Mouse (Mus musculus): ENCODE measurements at regions not wholly inside any gene's neighbourhood (a gene's known extent, or its start where the extent isn't known, plus 50 kb on each side); places are given as distances from the start of the nearest gene placed in this dataset.
A peak's percentile ranks its signal among the peaks of the same experiment; 100 is the strongest.

DNA sequence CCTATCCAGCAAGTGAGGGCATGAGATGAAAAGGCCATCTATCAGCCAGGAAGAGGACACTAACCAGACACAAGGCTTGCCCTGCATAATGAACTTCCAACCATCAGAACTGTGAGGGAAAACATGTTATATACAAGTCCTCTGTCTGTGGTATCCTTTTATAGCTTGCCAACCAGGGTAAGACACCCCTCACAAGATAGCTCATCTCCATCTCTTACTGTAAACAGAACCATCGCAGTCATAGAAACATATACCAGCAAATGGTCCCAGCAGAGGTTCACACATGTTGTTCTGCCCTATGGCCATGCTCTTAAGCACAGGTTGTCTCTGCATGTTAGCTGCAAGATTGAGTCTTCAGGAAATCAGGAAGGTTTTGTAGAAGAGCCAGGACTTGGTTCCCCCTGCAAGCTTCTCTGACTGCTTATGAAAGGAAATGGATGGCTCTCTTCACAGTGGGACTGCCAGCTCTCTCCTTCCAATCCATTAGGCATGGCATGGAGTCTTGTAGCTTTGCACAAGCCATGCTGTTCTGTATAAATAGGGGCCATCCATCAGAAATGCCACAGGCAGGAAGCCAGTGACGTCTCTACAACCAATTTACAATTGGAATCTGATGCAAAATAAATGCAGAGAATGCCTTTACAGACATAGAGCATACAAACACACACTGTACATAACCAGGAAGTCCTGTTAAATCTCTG is 1514.0 kb upstream of the Lrrc6 start:
- DNase-seq (ENCODE audit: low spot score in 2 of 2): peak in 1 of 2 experiments; percentile 19

DNA sequence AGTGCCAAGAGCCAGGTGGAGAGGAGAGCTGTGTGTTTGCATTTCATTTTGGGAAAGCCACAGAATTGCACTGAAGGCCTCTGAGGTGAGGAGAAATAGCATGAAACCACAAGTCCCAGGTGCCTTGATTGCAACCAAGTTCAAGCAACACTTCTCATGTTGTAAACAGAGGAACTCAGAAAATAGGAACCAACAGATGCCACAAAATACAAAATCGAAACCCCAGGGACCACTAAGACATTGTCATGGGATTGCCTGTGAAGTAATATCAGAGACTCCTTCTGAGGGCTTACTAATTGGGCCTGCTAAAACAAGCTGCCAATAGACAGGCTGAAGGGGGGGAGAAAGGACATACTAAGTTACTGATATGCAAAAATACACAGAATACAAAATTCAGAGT is 1510.5 kb upstream of the Lrrc6 start:
- DNase-seq (ENCODE audit: low spot score in 2 of 2): no peak

DNA sequence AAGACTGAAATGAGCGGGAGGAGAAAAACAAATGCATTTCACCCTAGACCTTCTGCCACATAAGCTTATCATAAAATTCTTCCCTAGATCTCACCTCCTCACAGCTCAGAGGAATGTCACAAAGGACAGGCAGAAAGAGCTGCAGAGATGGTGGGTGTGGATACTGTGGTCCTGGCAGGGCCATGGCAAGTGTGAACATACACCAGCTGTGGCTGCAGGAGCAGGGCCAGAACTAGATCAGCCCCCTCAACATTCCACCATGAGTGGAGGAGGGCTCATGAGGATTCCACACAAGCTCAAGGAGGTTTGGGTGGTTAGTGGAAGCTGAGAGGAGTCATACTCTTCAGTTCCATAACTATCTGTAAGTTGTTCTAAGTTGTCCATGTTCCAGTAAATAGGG is 1509.5 kb upstream of the Lrrc6 start:
- no peak for DNase-seq (ENCODE audit: low spot score in 2 of 2)

DNA sequence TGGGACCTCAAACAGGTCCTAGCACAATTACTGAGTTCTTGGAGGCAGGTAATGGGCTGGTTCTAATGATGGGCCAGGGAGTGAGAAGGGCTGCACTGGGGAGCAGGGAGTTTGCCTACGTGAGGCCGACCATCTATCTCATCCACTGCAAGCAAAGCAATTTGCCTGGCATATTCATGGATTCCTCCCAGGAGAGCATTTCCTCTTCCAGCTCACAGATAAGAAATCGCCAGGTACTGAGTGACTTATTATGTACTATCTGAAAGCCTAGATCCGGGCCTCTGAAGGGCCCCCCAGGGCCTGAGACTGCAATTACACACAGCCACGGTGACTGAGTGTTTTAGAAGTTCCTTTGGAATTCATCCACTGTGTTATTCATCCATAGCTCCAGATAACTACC is 1504.1 kb upstream of the Lrrc6 start:
- no peak for DNase-seq (ENCODE audit: low spot score in 2 of 2)

DNA sequence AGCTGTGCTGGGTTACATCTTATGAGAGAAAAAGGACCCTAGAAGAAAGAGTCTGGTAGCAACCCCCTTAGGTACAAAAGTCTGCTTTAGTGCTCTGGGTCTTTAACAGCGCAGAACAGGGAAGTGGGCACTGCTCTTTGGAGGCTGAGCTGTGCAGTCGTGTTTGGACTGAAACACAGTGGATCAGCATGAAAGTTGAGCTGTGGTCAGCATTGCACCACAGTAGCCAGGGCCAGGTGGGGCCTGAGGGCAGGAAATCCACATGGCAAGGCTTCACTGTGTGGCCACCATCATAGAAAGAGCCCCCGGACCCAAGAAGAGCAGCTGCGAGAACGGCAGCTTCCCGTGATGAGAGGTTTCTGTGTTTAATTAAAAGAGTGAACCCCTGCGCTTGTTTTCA is 1495.8 kb upstream of the Lrrc6 start:
- DNase-seq (ENCODE audit: low spot score in 2 of 2): no peak

DNA sequence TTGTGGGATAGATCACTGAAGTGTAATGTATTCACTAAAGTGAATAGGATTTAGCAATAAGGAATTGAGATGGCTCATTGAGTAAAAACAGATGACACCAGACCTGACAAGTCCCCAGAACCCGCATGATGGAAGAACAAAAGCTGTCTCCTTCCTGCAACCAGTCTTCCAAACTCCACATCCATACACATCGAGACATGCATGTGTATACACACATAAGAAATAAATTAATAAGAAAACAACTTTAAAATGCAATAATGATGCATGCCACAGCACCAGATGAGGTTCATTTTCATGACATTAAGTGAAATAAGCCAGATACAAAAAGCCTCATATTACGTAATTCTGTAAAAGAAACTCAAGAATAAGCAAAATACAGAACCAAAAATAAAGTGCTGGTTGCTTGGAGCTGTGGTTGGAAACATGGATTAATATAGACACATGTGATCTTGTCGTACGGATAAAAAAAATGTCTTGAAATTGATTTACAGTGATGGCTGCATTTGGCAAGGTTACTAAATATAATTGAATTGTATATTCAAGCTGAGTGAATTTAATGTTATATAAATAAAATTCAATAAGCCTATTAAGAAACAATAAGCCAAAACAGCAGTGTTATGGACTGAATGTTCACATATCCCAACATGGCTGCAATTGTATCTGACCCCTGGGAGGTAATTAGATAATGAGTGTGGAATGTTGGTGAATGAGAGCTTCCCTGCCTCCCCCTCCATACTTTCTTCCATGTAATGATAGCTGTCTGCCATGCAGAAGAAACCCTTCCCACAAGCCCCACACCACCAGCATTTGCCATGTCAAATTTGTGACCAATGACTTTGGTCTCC is 1488.9 kb upstream of the Lrrc6 start:
- no peak for DNase-seq (ENCODE audit: low spot score in 2 of 2)

DNA sequence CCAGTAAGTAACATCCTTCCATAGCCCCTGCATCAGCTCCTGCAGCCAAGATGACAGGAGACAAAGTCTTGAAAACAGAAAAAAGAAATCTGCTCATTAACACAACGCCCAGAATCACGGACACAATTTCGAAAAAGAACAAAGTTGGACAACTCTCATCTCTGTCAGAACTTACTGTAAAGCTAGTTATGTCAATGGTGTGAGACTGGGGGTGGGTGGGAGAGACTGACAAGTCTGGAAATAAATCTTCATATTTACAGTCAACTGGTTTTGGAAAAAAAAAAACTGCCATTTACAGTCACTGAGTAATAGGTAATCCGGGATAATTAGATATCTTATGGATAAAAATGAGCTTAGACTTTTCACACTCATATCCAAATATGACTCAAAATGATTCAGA is 1487.2 kb upstream of the Lrrc6 start:
- no peak for DNase-seq (ENCODE audit: low spot score in 2 of 2)

DNA sequence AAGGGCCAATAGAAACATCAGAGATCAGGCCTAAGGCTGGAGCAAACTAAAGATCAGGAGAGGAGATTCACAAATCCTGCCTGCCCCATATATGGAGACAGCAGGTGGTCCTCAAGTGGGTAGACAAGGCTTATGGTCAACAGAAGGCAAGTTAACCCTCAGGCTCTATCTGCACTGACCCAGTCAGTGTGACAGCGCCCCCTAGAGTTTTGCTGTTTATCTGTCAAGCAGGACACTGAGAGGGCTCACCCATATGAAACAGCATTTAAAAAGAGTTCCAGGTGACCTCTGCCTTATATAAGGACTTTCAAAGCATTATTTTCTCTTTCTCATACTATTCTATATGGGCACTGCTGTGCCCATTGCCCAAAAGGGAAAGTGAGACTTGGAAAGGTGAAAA is 1482.5 kb upstream of the Lrrc6 start:
- DNase-seq (ENCODE audit: low spot score in 2 of 2): no peak

DNA sequence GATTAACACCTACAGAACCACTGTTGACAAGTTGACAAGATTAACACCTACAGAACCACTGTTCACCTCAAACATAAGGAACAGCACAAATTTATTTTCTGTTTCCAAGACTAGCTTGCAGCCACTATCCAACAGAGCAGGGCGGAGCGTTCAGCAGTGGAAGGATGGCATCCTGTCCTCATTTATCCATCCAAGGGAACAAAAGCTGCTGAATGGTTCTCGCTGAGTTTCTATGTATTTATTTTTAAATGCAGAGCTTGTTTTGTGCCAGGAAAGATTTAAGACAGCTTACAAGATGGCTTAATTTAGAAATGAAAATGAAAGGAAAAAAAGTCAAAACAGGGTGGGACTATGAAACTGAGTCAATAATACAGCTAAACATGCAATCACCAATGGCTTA is 1481.2 kb upstream of the Lrrc6 start:
- DNase-seq (ENCODE audit: low spot score in 2 of 2): no peak

DNA sequence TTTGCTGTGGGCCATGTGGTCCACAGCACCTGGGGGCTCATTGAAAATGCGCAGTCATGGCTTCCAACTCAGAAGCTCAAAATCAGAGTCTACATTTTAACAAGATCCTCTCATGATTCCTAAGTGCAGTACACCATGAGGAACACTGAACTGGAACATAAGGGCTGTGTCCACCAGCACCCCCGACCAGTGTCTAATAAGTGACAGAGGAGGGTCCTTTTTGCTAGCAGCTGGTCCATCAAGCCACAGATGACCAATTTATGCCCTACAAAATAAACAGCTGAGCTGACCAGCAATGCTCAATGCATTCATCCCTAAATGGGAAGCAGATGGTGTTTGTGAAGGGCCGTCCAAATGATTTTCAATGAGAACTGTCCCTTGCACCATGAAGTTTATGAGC is 1478.7 kb upstream of the Lrrc6 start:
- no peak for DNase-seq (ENCODE audit: low spot score in 2 of 2)

DNA sequence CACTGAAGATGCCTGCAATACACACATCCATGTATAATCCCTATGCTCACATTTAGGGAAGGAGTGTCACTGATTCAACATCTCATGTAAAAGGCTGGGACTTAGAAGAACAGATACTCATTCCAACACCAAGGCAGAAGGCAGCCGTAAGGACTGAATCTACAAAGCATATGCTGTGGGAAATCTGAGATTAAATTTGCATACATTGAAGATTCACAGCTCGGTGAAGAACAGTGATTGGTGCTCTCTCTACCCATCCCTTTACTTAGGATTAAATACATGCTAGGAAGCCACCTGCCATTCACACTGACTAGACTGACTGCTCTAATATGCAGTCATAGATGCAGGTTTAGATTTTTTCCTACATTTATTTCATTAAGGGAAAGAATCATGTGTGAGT is 1476.5 kb upstream of the Lrrc6 start:
- no peak for DNase-seq (ENCODE audit: low spot score in 2 of 2)

DNA sequence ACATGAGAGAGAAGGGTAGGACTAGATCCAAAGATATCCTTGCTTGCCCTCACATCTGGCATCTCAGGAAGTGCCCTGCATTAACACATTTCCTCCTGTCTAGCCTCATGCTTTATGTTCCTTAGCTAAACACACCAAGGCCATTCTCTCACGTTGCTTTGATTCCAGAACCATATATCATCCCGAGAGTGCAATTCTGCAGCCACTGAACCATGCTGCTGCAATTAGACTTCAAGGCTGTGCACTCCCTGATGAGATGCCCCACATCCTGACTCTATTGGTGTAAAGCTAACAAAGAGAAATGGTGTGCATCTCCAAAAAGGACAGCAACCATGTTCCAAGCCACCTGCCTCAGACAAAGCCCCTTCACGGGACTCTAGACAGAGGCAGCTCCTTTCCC is 1471.3 kb upstream of the Lrrc6 start:
- DNase-seq (ENCODE audit: low spot score in 2 of 2): no peak

DNA sequence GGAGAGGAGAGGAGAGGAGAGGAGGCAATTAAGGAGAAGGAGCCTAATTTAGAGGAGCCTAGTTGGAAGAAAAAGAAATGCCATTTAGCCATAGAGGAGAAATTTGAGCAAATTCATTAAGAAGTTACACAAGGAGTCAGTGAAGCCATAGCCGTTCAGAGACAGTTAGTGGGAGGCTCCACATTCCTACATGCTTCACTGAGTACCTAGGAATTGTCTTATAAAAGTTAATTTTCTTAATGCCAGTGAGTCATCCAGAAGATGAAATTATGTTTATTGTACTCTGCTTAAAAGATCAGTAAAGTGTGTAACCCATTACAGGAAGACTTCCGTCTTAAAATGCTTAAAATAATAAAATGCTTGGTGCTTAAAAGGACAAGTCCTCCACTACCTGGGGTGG is 1453.5 kb upstream of the Lrrc6 start:
- no peak for DNase-seq (ENCODE audit: low spot score in 2 of 2)

DNA sequence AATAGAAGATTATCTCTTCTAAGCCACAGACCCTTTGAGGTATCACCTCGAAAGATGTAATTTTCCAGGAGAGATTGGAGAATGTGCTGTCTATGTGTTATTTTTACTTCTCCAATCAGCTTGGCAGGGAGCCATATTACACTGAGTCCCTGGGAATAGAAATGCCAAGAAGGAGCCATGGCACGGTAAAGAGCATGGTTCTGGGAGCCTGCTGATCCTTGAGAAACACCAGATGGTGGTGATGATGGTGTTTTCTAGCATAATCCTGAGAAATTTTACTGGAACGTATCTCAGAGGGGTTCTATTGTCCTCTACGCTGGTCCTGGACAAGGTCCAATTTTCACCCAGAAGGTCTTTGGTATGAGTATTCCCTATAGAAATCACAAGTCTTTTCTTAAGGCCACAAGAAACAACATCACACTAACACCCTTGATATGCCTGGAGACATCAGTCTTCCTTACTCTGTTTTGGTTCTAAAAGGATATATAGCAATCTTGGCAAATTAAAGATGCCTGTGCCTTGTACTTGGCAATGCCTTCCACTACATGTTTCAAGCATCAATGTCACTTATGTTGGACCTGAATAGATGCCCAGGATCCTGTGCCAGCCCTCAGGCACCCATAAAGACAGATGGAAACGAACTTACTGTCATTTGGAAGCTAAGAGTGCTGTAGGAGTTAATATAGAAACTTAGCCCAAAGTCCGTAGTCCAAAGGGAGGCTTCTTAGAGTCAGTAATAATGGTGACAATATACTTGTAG is 1449.8 kb upstream of the Lrrc6 start:
- no peak for DNase-seq (ENCODE audit: low spot score in 2 of 2)

DNA sequence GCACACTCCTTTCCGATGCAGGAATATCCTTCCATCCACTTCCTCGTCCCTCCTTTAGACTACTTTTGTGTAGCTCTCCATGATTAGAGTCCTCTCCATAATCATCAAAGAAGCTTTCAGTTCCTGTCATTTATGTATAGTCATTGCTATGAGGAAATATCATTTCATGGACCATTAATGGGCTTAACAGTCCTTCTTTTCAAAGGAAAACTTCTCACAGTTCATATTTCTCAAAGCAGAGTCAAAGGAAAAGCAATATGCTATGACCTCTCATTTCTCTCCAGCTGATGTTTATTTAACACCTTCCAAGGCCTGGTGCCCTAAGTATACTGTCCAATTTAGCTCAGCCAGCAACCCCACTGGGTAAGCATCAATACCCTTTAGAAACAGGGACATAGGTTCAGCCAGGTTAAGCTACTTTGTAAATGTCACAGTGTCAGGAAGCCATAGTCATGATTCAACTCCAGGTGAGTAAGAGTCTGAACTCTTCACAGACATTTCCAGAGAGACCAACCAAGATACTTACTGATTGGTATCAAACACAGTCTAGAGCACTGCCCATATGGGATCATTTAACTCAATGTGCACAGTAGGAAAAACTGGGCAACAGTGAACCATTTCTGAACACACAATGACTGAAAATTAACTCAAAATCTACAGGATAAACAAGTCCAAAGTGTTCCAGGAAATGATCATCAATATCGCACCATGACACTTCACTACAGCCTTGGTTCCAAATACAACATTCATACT is 1443.8 kb upstream of the Lrrc6 start:
- DNase-seq (ENCODE audit: low spot score in 2 of 2): no peak

DNA sequence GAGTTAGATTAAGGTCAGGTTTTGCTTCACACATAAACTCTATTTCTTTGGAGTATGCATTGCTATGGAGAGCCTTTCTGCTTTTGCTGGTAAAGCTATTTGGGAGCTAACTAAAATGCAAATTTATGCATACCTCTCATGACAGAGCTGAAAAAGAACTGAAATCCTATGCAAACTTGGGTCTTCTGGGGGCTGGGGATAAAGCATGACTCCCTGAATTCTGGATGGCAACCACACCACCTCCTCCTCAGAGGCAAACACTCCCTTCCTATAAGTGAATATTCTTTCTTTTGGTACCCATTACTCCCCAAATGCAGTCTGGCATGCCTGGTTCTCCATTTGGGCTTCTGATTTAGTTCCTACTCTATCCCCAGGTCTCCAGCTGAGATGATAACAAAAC is 1442.3 kb upstream of the Lrrc6 start:
- no peak for DNase-seq (ENCODE audit: low spot score in 2 of 2)

DNA sequence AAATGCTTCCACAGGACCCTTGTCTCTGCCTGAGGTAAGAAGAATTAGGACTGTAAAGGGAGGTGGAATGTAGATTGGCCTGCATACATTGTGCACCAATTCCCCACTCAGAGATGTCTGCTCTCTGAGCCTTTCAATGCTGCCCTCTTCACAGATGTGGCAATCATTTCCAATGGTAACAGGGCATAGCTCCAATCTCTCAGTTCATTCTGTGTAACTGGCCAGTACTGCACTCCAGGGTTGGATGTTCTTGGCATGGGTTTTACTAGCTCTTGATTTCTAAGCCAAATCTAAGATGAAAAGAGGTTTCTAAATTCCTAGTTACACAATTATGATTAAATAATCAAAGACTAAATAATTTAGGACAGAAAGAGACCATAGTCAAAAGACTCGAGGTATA is 1439.8 kb upstream of the Lrrc6 start:
- DNase-seq (ENCODE audit: low spot score in 2 of 2): no peak

DNA sequence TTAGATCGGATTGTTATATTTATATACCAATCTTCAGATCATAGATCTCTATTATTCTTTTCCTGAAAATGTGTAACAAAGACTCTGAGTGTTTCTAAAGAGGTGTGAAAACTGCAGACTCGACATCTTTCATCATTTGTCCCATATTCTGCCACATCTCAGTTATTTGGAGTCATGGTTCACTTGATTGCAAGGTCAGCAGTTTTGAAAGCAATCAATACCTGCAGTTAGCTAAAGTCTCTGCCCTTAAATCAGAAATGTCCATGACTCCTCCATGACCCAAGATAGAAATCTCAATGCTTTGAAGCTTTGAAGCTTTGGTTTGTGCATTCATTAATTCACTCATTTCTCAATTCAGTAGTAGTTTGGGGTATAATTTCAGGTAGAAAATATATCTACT is 1424.2 kb upstream of the Lrrc6 start:
- no peak for DNase-seq (ENCODE audit: low spot score in 2 of 2)

DNA sequence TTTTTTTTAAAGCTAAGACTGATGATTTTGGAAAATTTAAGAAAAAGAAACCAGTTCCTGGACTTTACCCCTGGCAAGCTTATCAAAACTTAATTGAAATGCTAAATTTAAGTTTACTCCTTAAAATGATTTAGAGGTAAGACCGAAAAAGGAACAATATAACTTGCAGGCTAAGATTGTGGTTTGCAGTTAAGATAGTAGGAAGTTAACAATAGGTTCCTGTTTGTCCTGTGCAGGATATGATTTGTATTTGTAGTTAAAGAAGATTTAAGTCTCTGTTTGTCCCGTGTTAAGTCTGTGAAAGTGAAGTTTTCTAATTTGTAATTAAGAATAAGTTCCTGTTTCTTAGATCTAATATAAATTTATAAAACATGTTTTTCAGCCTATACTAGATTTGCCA is 1406.3 kb upstream of the Lrrc6 start:
- no peak for DNase-seq (ENCODE audit: low spot score in 2 of 2)

DNA sequence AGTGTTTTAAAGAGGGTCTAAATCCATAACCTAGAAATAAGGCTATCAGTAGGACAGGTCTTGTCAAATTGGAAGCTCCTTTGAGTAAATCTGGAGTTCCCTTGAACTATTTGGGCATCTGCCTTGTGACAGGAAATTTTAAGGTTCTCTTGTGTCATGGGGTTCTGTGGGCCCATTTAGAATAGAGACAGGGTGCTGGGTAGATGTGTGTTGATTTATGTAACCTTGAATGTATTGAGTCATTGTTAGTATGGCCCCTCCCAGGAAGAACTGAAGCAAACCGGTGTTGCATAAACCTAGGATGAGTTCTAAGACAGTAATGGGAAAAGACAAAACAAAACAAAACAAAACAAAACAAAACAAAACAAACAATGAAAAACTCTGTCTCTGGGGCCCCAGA is 1404.6 kb upstream of the Lrrc6 start:
- DNase-seq (ENCODE audit: low spot score in 2 of 2): no peak

DNA sequence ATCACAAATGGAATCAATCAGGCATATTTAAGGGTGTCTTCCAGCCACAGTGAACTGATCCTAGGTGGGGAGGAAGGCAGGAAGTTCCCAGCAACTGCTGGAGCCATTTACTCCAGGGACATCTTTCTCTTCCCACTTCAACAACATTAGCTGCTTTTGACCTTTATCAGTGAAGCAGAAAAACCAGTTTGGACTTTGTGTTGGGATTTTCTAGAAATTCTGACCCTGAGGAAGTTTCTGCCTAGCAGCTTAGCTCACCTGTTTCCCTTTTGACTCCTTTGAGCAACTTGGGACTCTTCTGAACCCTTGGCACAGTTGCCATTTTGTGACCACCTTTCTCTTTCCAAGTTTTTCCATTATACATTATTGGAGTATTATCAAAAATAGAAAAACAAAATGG is 1403.9 kb upstream of the Lrrc6 start:
- DNase-seq (ENCODE audit: low spot score in 2 of 2): no peak

DNA sequence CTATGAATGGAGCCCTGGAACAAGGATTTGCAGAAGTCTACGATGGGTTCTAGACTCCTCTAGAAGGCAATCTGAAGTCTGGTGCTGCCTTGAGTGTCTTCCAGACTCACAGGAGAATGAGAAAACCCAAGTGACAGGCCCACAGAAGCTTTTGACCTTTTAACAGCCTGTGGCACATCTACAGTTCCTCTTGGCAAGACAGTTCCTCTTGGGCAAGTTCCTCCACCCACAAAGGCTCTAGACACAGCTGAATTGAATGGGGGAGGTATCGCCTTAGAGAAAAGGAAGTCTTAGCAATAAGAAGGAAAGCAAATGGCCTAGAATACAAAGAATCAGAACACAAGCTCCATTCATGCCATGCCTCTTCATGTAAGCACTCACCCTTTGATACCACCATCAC is 1402.3 kb upstream of the Lrrc6 start:
- no peak for DNase-seq (ENCODE audit: low spot score in 2 of 2)
